Mouse (Mus musculus): ENCODE data around the gene Mid1ip1. TPM values are rescaled to one million over a fixed set of nuclear protein-coding genes. Genes with fewer than 3 reads are reported as not detected.

Gene Mid1ip1
- polyA plus RNA-seq (2014; fragmentation: Nextera tagmentation; extraction: Ambion mirVana): 55.4 and 61.1 TPM in 2 replicates

DNA sequence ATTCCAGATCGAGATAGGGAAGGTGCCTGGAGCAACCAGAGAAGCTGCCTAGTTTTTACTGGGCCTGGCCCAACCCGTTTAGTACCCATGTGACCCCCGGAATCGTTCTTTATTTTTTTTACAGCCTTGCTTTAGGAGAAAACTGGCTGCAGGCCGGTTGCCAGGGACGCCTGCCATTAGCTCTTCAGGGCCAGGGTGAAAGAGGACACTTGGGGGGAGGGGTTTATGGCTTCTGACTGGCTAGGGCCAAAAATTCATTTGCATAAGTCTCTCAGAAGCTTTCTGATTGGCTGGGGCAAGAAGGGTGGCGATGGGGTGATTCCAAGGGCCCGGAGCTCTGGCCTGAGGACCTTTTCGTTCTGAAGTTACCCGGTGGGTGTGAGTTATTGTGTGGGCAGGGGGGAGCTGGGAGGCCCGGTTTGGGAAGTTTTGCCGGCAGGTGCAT, at the start of gene Mid1ip1:
Gene Mid1ip1, plus strand, starts transcription at position 318 of the 445 bp plus-strand sequence.
- 18% methylated on average over 12 of the region's 12 CpGs for WGBS
- H3K36me3 ChIP-seq (ENCODE audit: control insufficient read depth, insufficient read depth, low read length): no peaks in the 10 kb centered on the region
- H3K4me3 ChIP-seq (replicated peaks; ENCODE audit: low read depth, low read length): no peak within 1 kb of the TSS
- peak within 1 kb of the TSS; percentile 32 for H3K4me2 ChIP-seq (ENCODE audit: low read length)
- peak; percentile 82 for DNase-seq
- peak; percentile 35; the same call in 1 of the 2 replicates for ATAC-seq (ENCODE audit: low FRiP score, low TSS enrichment)
- no peaks in the 10 kb centered on the region for H3K9me3 ChIP-seq (ENCODE audit: control insufficient read depth, low read length)
- no peak within 1 kb of the TSS for H3K9ac ChIP-seq (replicated peaks; ENCODE audit: low read length)
- H3K4me1 ChIP-seq (ENCODE audit: control insufficient read depth, insufficient read depth, low read length): no peaks in the 10 kb centered on the region
- no peaks in the 10 kb centered on the region for H3K27me3 ChIP-seq (ENCODE audit: control insufficient read depth, insufficient read depth, low read length)
- 0 out of 2 replicates have a peak within 1 kb of the TSS, but pooled peaks have one; percentile 13 for H3K27ac ChIP-seq (replicated peaks; ENCODE audit: low read depth, low read length)

- H3K4me1 ChIP-seq (ENCODE audit: control insufficient read depth, insufficient read depth, low read length): no peaks in the 10 kb centered on the region
- H3K9ac ChIP-seq (replicated peaks; ENCODE audit: low read length): no peak overlapping the region
- ATAC-seq (ENCODE audit: low FRiP score, low TSS enrichment) (no peak), DNase-seq (no peak)
- H3K4me3 ChIP-seq (replicated peaks; ENCODE audit: low read depth, low read length): no peak overlapping the region
- 86% methylated on average over 5 of the region's 5 CpGs for WGBS
- H3K9me3 ChIP-seq (ENCODE audit: control insufficient read depth, low read length): no peaks in the 10 kb centered on the region
- no peaks in the 10 kb centered on the region for H3K27me3 ChIP-seq (ENCODE audit: control insufficient read depth, insufficient read depth, low read length)
- no peak overlapping the region for H3K4me2 ChIP-seq (ENCODE audit: low read length)
- no peak overlapping the region for H3K27ac ChIP-seq (replicated peaks; ENCODE audit: low read depth, low read length)
- no peaks in the 10 kb centered on the region for H3K36me3 ChIP-seq (ENCODE audit: control insufficient read depth, insufficient read depth, low read length)
Measured at GRCm38 (mm10) chrX:10694455-10695180, 20.2 kb upstream of the Mid1ip1 start.

GRCm38 (mm10) chrX:10706728-10707127, 8.1 kb upstream of the Mid1ip1 start:
- Histone ChIP-seq H3K4me1 (ENCODE audit: control insufficient read depth, insufficient read depth, low read length) (no peaks in the 10 kb centered on the region), H3K27ac (replicated peaks; ENCODE audit: low read depth, low read length) (no peak overlapping the region), H3K4me3 (replicated peaks; ENCODE audit: low read depth, low read length) (no peak overlapping the region), H3K4me2 (ENCODE audit: low read length) (no peak overlapping the region), H3K36me3 (ENCODE audit: control insufficient read depth, insufficient read depth, low read length) (no peaks in the 10 kb centered on the region), H3K9me3 (ENCODE audit: control insufficient read depth, low read length) (no peaks in the 10 kb centered on the region), H3K27me3 (ENCODE audit: control insufficient read depth, insufficient read depth, low read length) (no peaks in the 10 kb centered on the region), H3K9ac (replicated peaks; ENCODE audit: low read length) (no peak overlapping the region)
- ATAC-seq (ENCODE audit: low FRiP score, low TSS enrichment): no peak
- DNase-seq: no peak
- WGBS: 82% methylated on average over 3 of the region's 3 CpGs

GRCm38 (mm10) chrX:10713839-10714637, 775 bp upstream of the Mid1ip1 start:
- Histone ChIP-seq H3K9ac (replicated peaks; ENCODE audit: low read length) (no peak overlapping the region), H3K4me3 (replicated peaks; ENCODE audit: low read depth, low read length) (no peak overlapping the region), H3K4me1 (ENCODE audit: control insufficient read depth, insufficient read depth, low read length) (no peaks in the 10 kb centered on the region), H3K27ac (replicated peaks; ENCODE audit: low read depth, low read length) (0 out of 2 replicates have a peak overlapping the region, but pooled peaks have one; percentile 13), H3K9me3 (ENCODE audit: control insufficient read depth, low read length) (no peaks in the 10 kb centered on the region), H3K36me3 (ENCODE audit: control insufficient read depth, insufficient read depth, low read length) (no peaks in the 10 kb centered on the region), H3K27me3 (ENCODE audit: control insufficient read depth, insufficient read depth, low read length) (no peaks in the 10 kb centered on the region), H3K4me2 (ENCODE audit: low read length) (peak overlapping the region; percentile 32)
- 37% methylated on average over 11 of the region's 11 CpGs for WGBS
- ATAC-seq (ENCODE audit: low FRiP score, low TSS enrichment) (no peak), DNase-seq (no peak)

- Histone ChIP-seq H3K9me3 (ENCODE audit: control insufficient read depth, low read length) (no peaks in the 10 kb centered on the region), H3K9ac (replicated peaks; ENCODE audit: low read length) (peak overlapping the region; percentile 73), H3K27me3 (ENCODE audit: control insufficient read depth, insufficient read depth, low read length) (no peaks in the 10 kb centered on the region), H3K4me3 (replicated peaks; ENCODE audit: low read depth, low read length) (peak overlapping the region; percentile 55), H3K4me1 (ENCODE audit: control insufficient read depth, insufficient read depth, low read length) (no peaks in the 10 kb centered on the region), H3K36me3 (ENCODE audit: control insufficient read depth, insufficient read depth, low read length) (no peaks in the 10 kb centered on the region), H3K4me2 (ENCODE audit: low read length) (peak overlapping the region; percentile 61), H3K27ac (replicated peaks; ENCODE audit: low read depth, low read length) (peak overlapping the region; percentile 86)
- WGBS: 31% methylated on average over 50 of the region's 50 CpGs
- DNase-seq (peak; percentile 80), ATAC-seq (ENCODE audit: low FRiP score, low TSS enrichment) (peak; percentile 88)
Measured at GRCm38 (mm10) chrX:10716917-10717763, 2.3 kb downstream of the Mid1ip1 start.

- no peaks in the 10 kb centered on the region for H3K36me3 ChIP-seq (ENCODE audit: control insufficient read depth, insufficient read depth, low read length)
- ATAC-seq (ENCODE audit: low FRiP score, low TSS enrichment): peak; percentile 1; the same call in 1 of the 2 replicates
- peak overlapping the region; percentile 73 for H3K9ac ChIP-seq (replicated peaks; ENCODE audit: low read length)
Measured at GRCm38 (mm10) chrX:10718021-10718837, 3.4 kb downstream of the Mid1ip1 start.

GRCm38 (mm10) chrX:10718838-10719539, 4.2 kb downstream of the Mid1ip1 start:
- Histone ChIP-seq H3K9ac (replicated peaks; ENCODE audit: low read length) (peak overlapping the region; percentile 73), H3K36me3 (ENCODE audit: control insufficient read depth, insufficient read depth, low read length) (no peaks in the 10 kb centered on the region), H3K27ac (replicated peaks; ENCODE audit: low read depth, low read length) (peak overlapping the region; percentile 86), H3K9me3 (ENCODE audit: control insufficient read depth, low read length) (no peaks in the 10 kb centered on the region), H3K4me2 (ENCODE audit: low read length) (peak overlapping the region; percentile 61), H3K4me3 (replicated peaks; ENCODE audit: low read depth, low read length) (peak overlapping the region; percentile 55), H3K4me1 (ENCODE audit: control insufficient read depth, insufficient read depth, low read length) (no peaks in the 10 kb centered on the region), H3K27me3 (ENCODE audit: control insufficient read depth, insufficient read depth, low read length) (no peaks in the 10 kb centered on the region)
- peak; percentile 77 for DNase-seq
- ATAC-seq (ENCODE audit: low FRiP score, low TSS enrichment): peak; percentile 71
- 29% methylated on average over 22 of the region's 22 CpGs for WGBS

More at GRCm38 (mm10) chrX:10718021-10718837, 3.4 kb downstream of the Mid1ip1 start:
- peak; percentile 66 for DNase-seq
- H3K27me3 ChIP-seq (ENCODE audit: control insufficient read depth, insufficient read depth, low read length): no peaks in the 10 kb centered on the region
- peak overlapping the region; percentile 86 for H3K27ac ChIP-seq (replicated peaks; ENCODE audit: low read depth, low read length)
- H3K4me3 ChIP-seq (replicated peaks; ENCODE audit: low read depth, low read length): peak overlapping the region; percentile 55
- WGBS: 28% methylated on average over 61 of the region's 61 CpGs
- no peaks in the 10 kb centered on the region for H3K4me1 ChIP-seq (ENCODE audit: control insufficient read depth, insufficient read depth, low read length)
- peak overlapping the region; percentile 61 for H3K4me2 ChIP-seq (ENCODE audit: low read length)
- H3K9me3 ChIP-seq (ENCODE audit: control insufficient read depth, low read length): no peaks in the 10 kb centered on the region
